Mouse (Mus musculus) kidney, adult 2 months (tissue): ENCODE data around the gene Slfnl1.

Source experiments
- CTCF ChIP-seq: fragments of 200-500 bp; conservative IDR thresholded peaks from 2 replicates; pipeline ENCODE4 v1.5.1; 2011; ENCODE audit warnings: low read depth, mild to moderate bottlenecking, control low read depth, low read length, moderate library complexity, mixed read lengths; ENCODE audit not compliant: insufficient read depth, insufficient read length
- POLR2A ChIP-seq: fragments of 200-500 bp; IDR thresholded peaks from one replicate; pipeline ENCODE4 v1.6.1; 2011; ENCODE audit warnings: low read depth, low read length, control low read depth

- TF ChIP-seq CTCF (no peak), POLR2A (no peak)
Measured at GRCm38 (mm10) chr4:120506955-120507354, 25.1 kb upstream of the Slfnl1 start.
